9 mouse cellular contexts compared by ENCODE assay signal in genomic region chr3:104565423-104566230, GRCm38 (mm10). TPM values are rescaled to one million over a fixed set of nuclear protein-coding genes. Genes with fewer than 3 reads are reported as not detected.
DNase-seq lines count a peak whose midpoint lies in the region; TF ChIP-seq lines count a peak whose summit lies in the region.
"Had no signal": no experiment of that assay in that cellular context is flagged by ENCODE, and none has a peak within 500 bp of the region (broad histone marks: within the 10 kb centered on the region; RNA-seq: fewer than 3 reads in every experiment).

No protein-coding gene starts in this region.

- peak; percentile 27 to 43 for DNase-seq in heart, adult 18-20 months
- no peak for DNase-seq in heart, adult 8-10 months (ENCODE audit: low spot score)
- DNase-seq in MN1 (ENCODE audit: low spot score), result peak; percentile 8
- peak; percentile 27 to 39 for DNase-seq in cerebellum, postnatal 10 days
- DNase-seq in limb, embryonic 10.5 days (ENCODE audit: low spot score), result no peak
- DNase-seq in left cerebral cortex, postnatal 25 days (ENCODE audit: low spot score in 2 of 2), result no peak
- no peak for DNase-seq in lung, adult 2 months
- DNase-seq in left cerebral cortex, postnatal 10 days (ENCODE audit: extremely low spot score in 1 of 2, low spot score in 2 of 2), result no peak

- TF ChIP-seq CTCF in lung, adult 2 months (IDR thresholded peaks at IDR 0.05; ENCODE audit: insufficient read depth, low read length), result no peak

- H3K4me1 ChIP-seq in limb, embryonic 10.5 days, result peaks cover 8% of the 10 kb centered on the region
- no peaks in the 10 kb centered on the region for H3K4me1 ChIP-seq in lung, adult 2 months (ENCODE audit: control insufficient read depth, insufficient read depth, low read length)

- H3K27me3 ChIP-seq in limb, embryonic 10.5 days (ENCODE audit: low read depth, poor library complexity, severe bottlenecking), result no peaks in the 10 kb centered on the region
- H3K27me3 ChIP-seq: lung, embryonic 15.5 days had no signal

- no peaks in the 10 kb centered on the region for H3K36me3 ChIP-seq in limb, embryonic 10.5 days
- H3K36me3 ChIP-seq: lung, embryonic 15.5 days had no signal

- H3K4me3 ChIP-seq in limb, embryonic 10.5 days, result no peak overlapping the region
- H3K4me3 ChIP-seq in lung, adult 2 months (replicated peaks; ENCODE audit: extremely low read depth, low read depth, low read length), result no peak overlapping the region
- H3K4me3 ChIP-seq: lung, embryonic 15.5 days had no signal

- WGBS in limb, embryonic 10.5 days, result 74% methylated on average over 13 of the region's 13 CpGs
- WGBS in lung, adult 2 months, result 43% methylated on average over 13 of the region's 13 CpGs

- no peak for TF ChIP-seq POLR2A in lung, adult 2 months (IDR thresholded peaks at IDR 0.05; ENCODE audit: borderline replicate concordance, extremely low read depth, low read depth, low read length)

- intact Hi-C loops in left cerebral cortex, postnatal 25 days (cut with DNase I), result no loop called here
- intact Hi-C loops in left cerebral cortex, postnatal 10 days (cut with DNase I), result no loop called here

- H3K27ac ChIP-seq in limb, embryonic 10.5 days, result peak overlapping the region; percentile 19; the same call in 1 of the 2 replicates
- H3K27ac ChIP-seq: lung, embryonic 15.5 days had no signal

- H3K9me3 ChIP-seq in limb, embryonic 10.5 days (replicated peaks), result no peaks in the 10 kb centered on the region
- H3K9me3 ChIP-seq: lung, embryonic 15.5 days had no signal

RNA-seq across cellular contexts. Expression of gene Lrig2, which starts 53.9 kb away (rescaled TPM):
- total RNA-seq in heart, adult 18-20 months (2021), result 1 to 10 TPM; 7.9 to 9.4 TPM
- 10 to 100 TPM in 1 of 4 experiments, 1 to 10 TPM in 3; 8.8 to 11.3 (median 9.4) TPM for total RNA-seq in heart, adult 8-10 months (2022)
- polyA plus RNA-seq in limb, embryonic 10.5 days (2016; fragmentation: Nextera tagmentation; extraction: Ambion mirVana), result 14.4 and 20.2 TPM in 2 replicates
- 10 to 100 TPM; 28.1 to 34.3 TPM for total RNA-seq in left cerebral cortex, postnatal 25 days (2021)
- 5.7 and 7.8 TPM in 2 replicates for polyA plus RNA-seq in lung, adult 2 months (2012; rRNA removed)
- 10 to 100 TPM; 25.8 to 26.8 TPM for total RNA-seq in left cerebral cortex, postnatal 10 days (2021)

Comparison
In these comparisons a context has a peak if more than half of its experiments do, and no peak if none do; other contexts are left out.
1. DNase-seq: peak in heart, adult 18-20 months (2 of 2), MN1 (single experiment) and cerebellum, postnatal 10 days (2 of 2); none in heart, adult 8-10 months (single experiment), limb, embryonic 10.5 days (single experiment), left cerebral cortex, postnatal 25 days (0 of 2), lung, adult 2 months (single experiment) and left cerebral cortex, postnatal 10 days (0 of 2).